Mouse (Mus musculus) olfactory bulb, adult 2 months (tissue): ENCODE data around the gene Rps6kl1.

Experiments used
- CTCF ChIP-seq: fragments of 200-500 bp; IDR thresholded peaks from 2 replicates; pipeline ENCODE4 v1.5.1; 2012; ENCODE audit warnings: low read depth, mild to moderate bottlenecking, low read length, moderate library complexity; ENCODE audit not compliant: insufficient read depth
- POLR2A ChIP-seq: fragments of 200-500 bp; IDR thresholded peaks from 2 replicates; pipeline ENCODE4 v1.6.1; 2012; ENCODE audit warnings: mild to moderate bottlenecking, low read depth, low read length, moderate library complexity; ENCODE audit not compliant: insufficient read depth

- no peak for TF ChIP-seq CTCF
- no peak for TF ChIP-seq POLR2A
Measured at GRCm38 (mm10) chr12:85115678-85116077, 35.4 kb downstream of the Rps6kl1 start.
